ENCODE assay signal across 8 mouse cellular contexts in genomic region chr2:160729851-160730796, GRCm38 (mm10). TPM values are rescaled to one million over a fixed set of nuclear protein-coding genes. Genes with fewer than 3 reads are reported as not detected.
A peak's percentile ranks its signal among the peaks of the same experiment; 100 is the strongest.
DNase-seq lines count a peak whose midpoint lies in the region; ATAC-seq lines count a peak whose summit lies in the region.

No protein-coding gene starts in this region.

- peak overlapping the region; percentile 88 for H3K4me3 ChIP-seq in forebrain, embryonic 14.5 days (ENCODE audit: low read depth, low read length)

- no peaks in the 10 kb centered on the region for H3K9me3 ChIP-seq in forebrain, embryonic 14.5 days (replicated peaks; ENCODE audit: control insufficient read depth, low read length)

- peaks cover 28% of the 10 kb centered on the region for H3K4me1 ChIP-seq in forebrain, embryonic 14.5 days (ENCODE audit: control insufficient read depth, insufficient read depth, low read length)

- intact Hi-C loops in heart, postnatal 36 days (cut with DNase I): loop anchor here (2.0 kb wide), 1 partner anchor 63 kb away; no protein-coding TSS in a partner anchor

- H3K4me2 ChIP-seq in forebrain, embryonic 14.5 days (ENCODE audit: low read length): peak overlapping the region; percentile 93

- H3K27me3 ChIP-seq in forebrain, embryonic 14.5 days (replicated peaks; ENCODE audit: control insufficient read depth, insufficient read depth, low read length): no peaks in the 10 kb centered on the region

- H3K27ac ChIP-seq in forebrain, embryonic 14.5 days (ENCODE audit: low read depth, low read length): no peak overlapping the region

- H3K9ac ChIP-seq in forebrain, embryonic 14.5 days (ENCODE audit: low read length): peak overlapping the region; percentile 100; the same call in 1 of the 2 replicates

- no peak for ATAC-seq in forebrain, embryonic 14.5 days
- peak; percentile 55 for ATAC-seq in megakaryocyte progenitor cell, adult 5-6 weeks (replicated peaks; ENCODE audit: poor library complexity)
- ATAC-seq in erythroid progenitor cell, adult 5-6 weeks (replicated peaks; ENCODE audit: low FRiP score, poor library complexity, severe bottlenecking): no peak

- H3K36me3 ChIP-seq in forebrain, embryonic 14.5 days (ENCODE audit: control insufficient read depth, insufficient read depth, low read length): peaks cover 22% of the 10 kb centered on the region

- DNase-seq in heart, adult 11 months: peak; percentile 96
- DNase-seq in heart, postnatal 36 days: no peak
- DNase-seq in R1 (ENCODE audit: low read depth, low spot score): peak; percentile 34
- DNase-seq in forebrain, embryonic 14.5 days (ENCODE audit: low spot score): no peak
- peak; percentile 60 to 65 for DNase-seq in kidney, adult 8-10 months
- DNase-seq in right cerebral cortex, postnatal 14 days: no peak

- 41% methylated on average over 17 of the region's 17 CpGs for WGBS in forebrain, embryonic 14.5 days

RNA-seq across cellular contexts. Expression of gene Plcg1, which starts 1.0 kb away (rescaled TPM):
- 10 to 100 TPM; 56.7 to 73.1 TPM for total RNA-seq in heart, postnatal 36 days (2021)
- 40.2 and 48.7 TPM in 2 replicates for polyA plus RNA-seq in forebrain, embryonic 14.5 days (2014; fragmentation: Nextera tagmentation; extraction: Ambion mirVana)
- 5.8 and 9.7 TPM in 2 replicates for total RNA-seq in megakaryocyte progenitor cell, adult 5-6 weeks (2015)
- 19.5 and 24.5 TPM in 2 replicates for total RNA-seq in megakaryocyte progenitor cell, adult 5-6 weeks (2017)
- 2.2 and 7.5 TPM in 2 replicates for total RNA-seq in erythroid progenitor cell, adult 5-6 weeks (2015; ENCODE audit: low replicate concordance)
- total RNA-seq in erythroid progenitor cell, adult 5-6 weeks (2017; ENCODE audit: low replicate concordance): 3.0 and 11.6 TPM in 2 replicates

Comparison
In these comparisons a context has a peak if more than half of its experiments do, and no peak if none do; other contexts are left out.
1. DNase-seq: peak in heart, adult 11 months (single experiment), R1 (single experiment) and kidney, adult 8-10 months (2 of 2); none in heart, postnatal 36 days (0 of 2), forebrain, embryonic 14.5 days (single experiment) and right cerebral cortex, postnatal 14 days (single experiment).